Mouse (Mus musculus) ovary, postnatal 36 days (tissue): ENCODE results near the gene Vmn2r83.
"Not testable (repeated sequence)": the region's sequence is repeated elsewhere in the genome, so short reads cannot be mapped to it uniquely, and the experiment has no call there.

Experiments
- DNase-seq: peaks from one replicate; pipeline ENCODE4 v3.0.0; 2022; ENCODE audit warnings: low spot score, mixed read lengths

Vmn2r83 gene

GRCm38 (mm10) chr10:79468431-79468830 is at the start of gene Vmn2r83:
TSS of gene Vmn2r83 (plus strand) at chr10:79468731.
- no peak for DNase-seq

GRCm38 (mm10) chr10:79435141-79435820 is 33.2 kb upstream of the Vmn2r83 start:
- DNase-seq = not testable (repeated sequence)

- DNase-seq = no peak
These were observed 27.4 kb downstream of the Vmn2r83 start for GRCm38 (mm10) chr10:79495886-79496285.

GRCm38 (mm10) chr10:79496701-79497288 is 28.3 kb downstream of the Vmn2r83 start:
- no peak for DNase-seq

- no peak for DNase-seq
These were observed 34.5 kb downstream of the Vmn2r83 start for GRCm38 (mm10) chr10:79502830-79503644.

GRCm38 (mm10) chr10:79506709-79507108 is 38.2 kb downstream of the Vmn2r83 start:
- no peak for DNase-seq

- no peak for DNase-seq
These were observed 55.9 kb downstream of the Vmn2r83 start for GRCm38 (mm10) chr10:79524433-79524832.

GRCm38 (mm10) chr10:79525456-79526325 is 57.2 kb downstream of the Vmn2r83 start:
- no peak for DNase-seq

- no peak for DNase-seq
These were observed 58.3 kb downstream of the Vmn2r83 start for GRCm38 (mm10) chr10:79526661-79527452.

- no peak for DNase-seq
These were observed 58.9 kb downstream of the Vmn2r83 start for GRCm38 (mm10) chr10:79527453-79527845.

- DNase-seq = no peak
These were observed 59.5 kb downstream of the Vmn2r83 start for GRCm38 (mm10) chr10:79528081-79528480.

GRCm38 (mm10) chr10:79530241-79530640 is 61.7 kb downstream of the Vmn2r83 start:
- DNase-seq = no peak

- DNase-seq = no peak
These were observed 62.2 kb downstream of the Vmn2r83 start for GRCm38 (mm10) chr10:79530721-79531120.

- no peak for DNase-seq
These were observed 63.1 kb downstream of the Vmn2r83 start for GRCm38 (mm10) chr10:79531593-79531992.

GRCm38 (mm10) chr10:79532678-79533077 is 64.1 kb downstream of the Vmn2r83 start:
- DNase-seq = no peak

- DNase-seq = peak; percentile 81
These were observed 64.8 kb downstream of the Vmn2r83 start, which contains the start of gene Plpp2 for GRCm38 (mm10) chr10:79533126-79533911. TSS of gene Plpp2 (minus strand) at chr10:79533796.

- DNase-seq = no peak
These were observed 65.9 kb downstream of the Vmn2r83 start for GRCm38 (mm10) chr10:79534426-79534825.

- DNase-seq = no peak
These were observed 66.9 kb downstream of the Vmn2r83 start for GRCm38 (mm10) chr10:79535431-79535830.

GRCm38 (mm10) chr10:79536461-79537080 is 68.0 kb downstream of the Vmn2r83 start:
- no peak for DNase-seq

GRCm38 (mm10) chr10:79537271-79537670 is 68.7 kb downstream of the Vmn2r83 start:
- no peak for DNase-seq
